Mouse (Mus musculus) lung, postnatal 4 days (tissue): Measurements from ENCODE around the gene Gm45213.
A peak's percentile ranks its signal among the peaks of the same experiment; 100 is the strongest.

ENCODE experiments used
- DNase-seq, 2 experiments: peaks; one replicate each; pipeline ENCODE4 v3.0.0; 2021

Gm45213 gene

DNA sequence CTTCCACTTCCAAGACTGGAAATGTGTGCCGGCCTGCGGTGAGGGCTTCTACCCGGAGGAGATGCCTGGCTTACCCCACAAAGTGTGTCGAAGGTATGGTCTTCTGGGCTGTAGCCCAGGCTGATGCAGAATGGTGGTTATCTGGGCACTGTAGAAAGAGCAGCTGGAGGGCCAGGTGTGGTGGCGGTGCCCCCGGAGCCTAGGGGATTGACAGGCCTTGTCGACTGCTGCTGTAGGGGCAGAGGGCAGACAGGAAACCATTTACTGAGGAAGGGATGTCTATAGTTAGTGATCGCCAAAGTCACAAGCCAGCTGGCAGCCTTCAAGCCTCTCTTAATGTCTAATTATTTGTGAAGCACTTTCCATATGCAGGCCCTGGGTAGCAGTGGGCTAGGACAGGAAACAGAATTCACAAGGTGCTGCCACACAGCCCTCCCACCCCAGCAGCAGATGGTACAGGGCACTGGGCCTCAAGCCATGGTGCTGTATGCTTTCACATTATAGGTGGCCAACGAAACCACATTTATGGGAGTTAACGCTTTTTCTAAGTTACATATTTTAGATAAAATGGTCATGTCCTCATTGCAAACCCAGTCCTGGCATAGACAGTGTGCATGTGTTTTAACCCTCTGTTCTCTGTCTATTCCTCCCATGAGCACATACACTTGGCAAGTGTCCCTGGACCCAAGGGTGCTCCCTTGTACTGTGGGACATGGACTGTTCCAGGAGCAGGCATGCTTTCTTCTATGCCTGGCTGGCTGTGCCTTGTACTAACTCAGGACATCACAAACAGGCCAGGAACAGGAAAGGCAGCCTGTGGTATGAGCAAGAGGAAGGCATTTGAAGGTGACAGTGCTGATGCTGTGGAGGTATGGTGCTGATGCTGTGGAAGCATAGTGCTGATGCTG lies at the start of gene Gm45213:
TSS of gene Gm45213 (plus strand) at position 51 of the 908 bp plus-strand sequence.
- peak in 1 of 2 experiments; percentile 36 for DNase-seq

DNA sequence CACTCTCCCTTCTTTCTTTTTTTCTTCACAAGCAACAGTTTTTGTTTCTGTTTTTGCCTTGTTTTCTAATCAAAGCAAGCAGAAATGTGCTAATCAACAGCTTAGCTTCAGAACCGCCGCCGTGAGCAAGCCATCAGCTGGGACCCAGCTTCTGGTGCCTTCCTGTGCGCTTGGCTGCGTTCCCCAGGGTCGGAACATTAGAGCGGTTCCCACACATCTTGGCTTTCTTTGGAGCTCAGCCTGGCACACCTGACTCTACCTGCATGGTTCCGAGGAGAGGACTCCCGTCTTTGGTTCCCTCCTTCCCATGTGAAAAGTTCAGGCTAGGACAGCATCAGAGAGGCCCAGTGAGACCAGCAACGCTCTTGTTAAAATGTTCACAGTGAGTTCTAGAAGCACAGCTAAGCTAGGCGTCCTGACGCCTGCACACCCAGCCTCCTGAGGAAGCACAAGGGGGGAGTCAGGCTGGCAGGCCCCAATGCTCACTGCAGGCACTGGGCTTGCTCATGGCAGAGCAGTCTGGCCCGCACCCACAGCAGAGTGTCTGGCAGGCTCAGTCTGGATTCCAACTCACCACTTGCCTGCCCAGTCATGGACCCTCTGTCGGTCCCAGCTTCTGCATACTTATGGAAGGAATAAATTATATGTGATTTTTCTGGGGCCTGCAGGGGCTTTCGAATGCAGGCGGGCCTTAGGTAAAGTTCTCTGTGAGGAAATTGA lies 42.2 kb upstream of the Gm45213 start:
- DNase-seq: no peak

DNA sequence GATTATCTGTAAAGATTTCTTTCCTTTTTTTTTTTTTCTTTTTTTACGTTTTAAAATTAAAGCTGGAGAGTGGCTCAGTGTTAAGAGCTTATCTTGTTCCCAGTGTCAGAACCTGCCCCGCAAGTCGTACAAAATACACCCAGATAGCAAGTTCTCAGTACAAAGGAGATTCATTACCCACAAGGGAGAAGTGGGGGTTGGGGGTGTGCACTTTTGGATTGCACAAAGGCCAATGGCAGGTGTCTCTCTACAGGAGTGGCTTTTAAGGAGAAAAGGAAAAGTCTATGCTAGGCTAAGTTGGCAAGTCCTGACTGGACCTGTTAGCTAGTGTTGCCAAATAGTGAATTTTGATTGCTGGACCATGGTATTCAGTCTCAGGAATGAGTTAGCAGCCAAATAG lies 41.6 kb upstream of the Gm45213 start:
- no peak for DNase-seq

DNA sequence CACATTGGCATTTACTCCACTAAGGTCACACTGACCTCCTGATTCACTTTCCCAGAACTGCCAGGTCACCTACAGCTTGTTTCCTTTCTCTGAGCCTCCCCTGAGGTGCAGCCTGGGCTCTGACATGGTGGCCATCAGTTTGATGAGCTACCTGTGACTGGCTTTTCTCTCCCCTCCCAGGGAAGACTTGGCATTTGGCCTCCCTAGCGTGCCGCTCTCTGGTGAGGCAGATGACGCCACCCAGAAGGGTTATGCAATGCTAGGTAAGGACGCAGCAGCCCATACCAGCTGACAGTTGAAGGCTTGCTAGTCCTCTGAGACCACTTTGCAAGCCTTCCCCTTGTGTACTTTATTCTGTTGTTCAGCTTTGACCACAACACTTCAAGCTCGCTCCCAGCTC lies 40.0 kb upstream of the Gm45213 start:
- no peak for DNase-seq

DNA sequence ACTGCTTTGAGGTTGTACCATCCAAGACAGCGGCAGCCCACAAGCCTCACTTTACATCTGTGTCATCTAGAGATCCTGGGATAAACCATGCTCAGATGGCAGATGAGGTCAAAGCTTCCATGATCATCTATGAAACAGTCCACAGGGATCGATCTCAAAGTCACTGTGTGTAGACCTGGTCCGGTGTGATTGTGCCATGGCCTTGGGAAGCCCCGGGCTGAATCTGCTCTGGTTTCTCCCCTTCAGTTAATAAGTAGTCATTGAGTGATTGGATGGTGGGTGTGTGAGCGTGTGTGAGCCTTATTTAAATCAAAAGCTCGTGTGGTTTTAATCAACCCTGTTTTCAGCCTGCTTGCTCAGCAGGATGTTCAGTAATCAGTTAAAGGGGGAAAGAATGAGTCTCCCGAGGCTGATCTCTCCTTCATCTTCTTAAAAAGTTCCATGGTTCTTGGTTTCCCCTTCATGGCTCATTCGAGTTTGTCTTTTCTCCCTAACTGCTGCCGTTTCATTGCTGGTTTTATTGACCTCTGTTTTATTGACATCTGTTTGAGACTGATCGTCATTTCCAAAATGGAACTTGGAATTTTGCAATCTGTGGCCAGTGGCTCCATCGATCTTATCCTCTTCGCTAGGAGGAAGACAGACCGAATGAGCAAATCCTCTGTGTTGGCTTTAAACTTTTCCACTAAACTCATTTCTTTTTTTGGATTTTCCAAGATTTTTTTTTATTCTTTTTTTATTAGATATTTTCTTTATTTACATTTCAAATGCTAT lies 39.4 kb upstream of the Gm45213 start:
- no peak for DNase-seq

DNA sequence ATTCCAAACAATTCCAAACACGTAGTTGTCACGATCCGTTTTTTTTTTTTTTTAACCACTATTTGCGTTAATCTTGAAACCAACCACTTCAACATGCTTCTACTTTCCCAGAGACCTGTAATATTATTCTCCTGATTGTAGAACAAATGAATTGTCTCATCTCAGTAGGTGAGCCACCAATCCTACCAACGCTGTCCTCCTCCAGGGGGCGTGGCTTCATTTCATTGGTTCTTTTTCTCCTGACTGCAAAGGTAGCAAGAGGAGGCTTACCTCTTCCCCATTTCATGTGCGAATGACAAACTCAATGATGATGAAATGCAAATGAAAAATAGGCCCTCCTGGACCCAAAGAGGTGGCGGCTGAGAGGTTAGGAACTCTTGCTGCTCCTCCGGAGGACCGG lies 38.3 kb upstream of the Gm45213 start:
- DNase-seq: peak; percentile 25 to 44

DNA sequence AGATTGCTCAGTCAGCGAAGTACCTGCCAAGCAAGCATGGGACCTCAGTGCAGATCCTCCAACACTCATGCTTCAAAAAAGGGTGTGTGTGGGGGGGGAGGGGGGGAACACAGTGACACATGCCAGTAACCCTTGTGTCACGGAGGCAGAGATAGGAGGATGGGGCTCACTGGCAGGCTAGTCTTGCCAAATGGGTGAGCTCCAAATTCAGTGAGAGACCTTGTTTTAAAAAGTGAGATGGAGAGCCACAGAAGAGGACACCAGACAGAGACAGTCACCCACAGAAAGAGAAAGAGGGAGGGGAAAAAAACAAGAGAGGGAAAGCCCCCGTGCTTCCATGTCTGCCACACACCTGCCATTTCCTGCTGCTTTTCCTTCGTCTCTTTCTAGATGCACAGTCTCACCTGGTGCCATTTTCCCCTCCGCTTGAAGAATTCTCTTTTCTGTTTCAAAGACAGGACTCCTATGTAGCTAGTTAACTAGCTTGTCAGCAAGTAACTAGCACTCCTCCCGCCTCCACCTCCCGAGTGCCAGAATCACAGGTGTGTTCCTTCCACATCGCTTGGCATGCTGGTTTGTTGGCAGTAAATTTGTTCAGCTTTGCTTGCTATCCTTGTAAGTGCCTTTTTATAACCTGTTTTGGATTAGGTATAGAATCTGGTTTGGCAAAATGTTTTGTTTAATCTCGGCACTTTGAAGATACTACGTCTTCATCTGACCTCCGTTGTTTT lies 35.1 kb upstream of the Gm45213 start:
- DNase-seq: no peak

DNA sequence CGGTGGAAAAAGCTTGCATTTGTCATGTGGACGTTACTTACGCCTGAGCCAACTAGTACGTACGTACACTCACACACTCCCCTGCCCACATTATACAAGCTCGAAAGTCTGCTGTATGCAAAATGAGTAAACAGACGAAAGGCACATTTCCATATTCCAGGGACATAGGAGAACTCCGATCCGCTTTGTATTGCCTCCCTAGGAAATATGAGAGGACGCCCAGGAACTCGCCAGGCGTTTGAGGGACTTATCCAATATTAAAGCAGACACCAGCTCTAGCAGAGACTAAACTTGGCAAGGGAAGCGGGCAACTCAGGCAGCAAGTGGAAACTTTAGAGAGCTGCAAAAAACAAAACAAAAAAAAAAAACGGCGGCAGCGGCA lies 34.5 kb upstream of the Gm45213 start:
- DNase-seq: peak; percentile 5 to 41

DNA sequence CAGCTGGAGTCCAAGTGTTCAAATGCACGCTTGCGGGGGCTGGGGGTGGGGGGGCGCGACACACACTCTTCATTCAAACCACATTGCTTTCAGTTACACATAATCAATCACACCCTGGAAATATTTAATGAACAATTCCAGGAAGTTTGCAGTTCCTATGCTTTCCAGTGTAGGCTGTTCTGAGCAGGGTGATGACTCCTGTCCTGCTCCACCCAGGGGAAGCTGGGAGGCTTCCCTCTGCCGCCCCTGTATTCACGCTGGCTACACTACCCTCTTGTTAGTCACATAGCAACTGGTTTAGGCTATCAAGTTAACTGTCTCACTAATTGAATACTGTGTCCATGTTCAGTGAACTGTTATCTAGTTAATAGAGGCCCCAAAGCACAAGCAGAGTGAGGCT lies 32.9 kb upstream of the Gm45213 start:
- DNase-seq: no peak

DNA sequence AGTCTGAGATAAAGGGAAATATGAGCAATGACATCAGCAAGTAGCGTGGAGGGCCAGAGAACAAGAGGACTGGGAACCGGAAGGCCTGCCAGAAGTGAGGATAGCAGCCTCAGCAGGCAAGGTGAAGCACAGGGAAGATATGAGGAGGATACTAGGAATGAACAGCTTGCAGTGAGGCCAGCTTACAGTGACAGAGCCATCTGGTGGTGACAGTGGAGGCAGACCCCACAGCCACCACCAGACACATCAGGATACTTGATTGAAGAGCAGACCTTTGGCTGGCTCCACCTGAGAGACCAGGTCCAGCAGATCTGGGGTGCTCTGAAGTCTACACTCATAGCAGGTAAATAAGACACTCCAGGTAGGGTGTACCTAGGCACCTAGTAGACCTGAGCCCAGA lies 15.7 kb upstream of the Gm45213 start:
- DNase-seq: peak in 1 of 2 experiments; percentile 14

DNA sequence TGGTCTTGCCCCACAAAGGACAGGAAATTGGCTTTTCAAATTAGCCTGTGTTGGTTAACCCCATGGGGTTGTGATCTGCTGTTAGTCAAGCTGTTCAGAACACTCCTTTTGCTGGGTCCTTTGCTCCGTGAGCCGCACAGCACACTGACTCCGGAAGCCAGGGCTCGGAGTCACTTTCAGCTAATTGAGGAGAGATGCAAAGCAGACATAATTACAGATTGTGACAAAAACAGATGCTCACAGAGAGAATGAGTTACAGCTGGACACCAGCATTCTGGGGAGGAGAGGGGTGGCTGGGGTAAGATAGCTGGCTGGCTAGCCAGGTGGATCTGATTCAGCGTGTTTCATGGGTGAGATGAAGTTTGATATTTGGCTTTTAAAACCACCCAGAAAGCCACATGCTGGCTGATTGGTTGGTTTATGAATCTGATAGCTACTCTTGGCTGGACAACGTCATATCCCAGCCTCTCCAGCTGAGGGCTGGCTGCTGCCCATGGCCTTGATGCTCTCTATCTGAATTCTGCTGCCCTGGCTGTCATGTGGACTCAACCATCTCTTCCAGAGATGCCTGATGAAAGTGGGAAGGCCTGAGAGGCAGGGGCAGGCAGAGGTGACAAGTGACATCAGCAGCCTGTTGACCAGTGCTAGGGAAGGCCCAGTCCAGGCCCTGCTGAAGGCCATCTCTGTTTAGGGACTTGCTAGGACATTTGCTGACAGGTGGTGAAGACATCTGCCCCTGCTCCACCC lies 14.5 kb upstream of the Gm45213 start:
- DNase-seq: peak; percentile 15 to 73

DNA sequence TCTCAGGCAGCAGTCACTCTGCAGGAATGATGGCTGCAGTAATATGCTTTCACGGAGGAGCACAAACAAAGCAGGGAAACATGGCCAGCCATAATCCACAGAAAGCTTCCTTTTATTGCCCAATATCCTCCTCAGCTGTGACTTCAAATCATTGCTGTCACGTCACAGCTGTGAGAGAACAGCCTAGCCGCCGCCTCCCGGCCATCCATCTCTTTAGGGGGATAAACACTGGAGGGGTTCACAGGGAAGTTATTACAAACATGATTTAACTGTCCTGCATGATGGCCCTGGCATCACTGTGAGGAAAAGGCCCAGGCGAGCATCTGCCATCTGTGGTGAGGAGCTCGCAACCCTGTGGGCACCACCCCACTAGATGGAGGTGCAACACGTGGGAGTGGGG lies 6.6 kb upstream of the Gm45213 start:
- DNase-seq: no peak

DNA sequence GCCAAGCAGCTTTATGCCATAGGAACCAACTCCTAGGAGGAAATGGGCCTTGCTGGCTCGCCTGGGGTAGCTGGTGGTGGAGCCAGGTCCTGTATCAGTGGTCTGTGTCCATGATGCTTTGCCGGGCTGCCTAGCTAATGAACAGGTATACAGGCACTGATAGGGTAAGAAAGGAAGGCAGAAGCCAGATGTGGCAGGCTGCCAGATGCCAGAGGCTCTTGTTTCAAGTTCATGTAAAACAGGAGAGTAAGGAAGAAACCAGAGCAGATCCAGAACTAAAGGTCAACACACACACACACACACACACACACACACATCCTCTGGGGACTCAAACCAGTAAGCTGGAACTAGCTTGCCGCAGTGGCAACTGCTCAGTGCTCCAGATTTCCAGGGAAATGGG lies 5.1 kb upstream of the Gm45213 start:
- no peak for DNase-seq

DNA sequence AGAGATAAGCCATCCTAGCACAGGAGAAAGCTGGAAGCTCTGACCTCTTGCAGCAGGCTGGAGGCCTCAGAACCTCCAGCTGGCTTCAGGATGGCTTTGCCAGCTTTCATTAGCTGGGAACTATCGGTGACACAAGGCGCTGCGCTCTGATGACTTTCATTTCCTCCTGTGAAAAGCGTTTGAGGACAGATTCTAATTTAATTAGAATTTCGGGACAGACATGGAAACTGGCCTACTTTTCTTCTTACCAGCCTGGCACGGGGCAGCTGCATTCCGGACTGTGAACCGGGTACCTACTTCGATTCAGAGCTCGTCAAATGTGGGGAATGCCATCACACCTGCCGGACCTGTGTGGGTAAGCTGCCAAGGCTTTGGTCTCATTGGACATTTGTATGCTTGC lies 4.7 kb upstream of the Gm45213 start:
- DNase-seq: peak in 1 of 2 experiments; percentile 49

DNA sequence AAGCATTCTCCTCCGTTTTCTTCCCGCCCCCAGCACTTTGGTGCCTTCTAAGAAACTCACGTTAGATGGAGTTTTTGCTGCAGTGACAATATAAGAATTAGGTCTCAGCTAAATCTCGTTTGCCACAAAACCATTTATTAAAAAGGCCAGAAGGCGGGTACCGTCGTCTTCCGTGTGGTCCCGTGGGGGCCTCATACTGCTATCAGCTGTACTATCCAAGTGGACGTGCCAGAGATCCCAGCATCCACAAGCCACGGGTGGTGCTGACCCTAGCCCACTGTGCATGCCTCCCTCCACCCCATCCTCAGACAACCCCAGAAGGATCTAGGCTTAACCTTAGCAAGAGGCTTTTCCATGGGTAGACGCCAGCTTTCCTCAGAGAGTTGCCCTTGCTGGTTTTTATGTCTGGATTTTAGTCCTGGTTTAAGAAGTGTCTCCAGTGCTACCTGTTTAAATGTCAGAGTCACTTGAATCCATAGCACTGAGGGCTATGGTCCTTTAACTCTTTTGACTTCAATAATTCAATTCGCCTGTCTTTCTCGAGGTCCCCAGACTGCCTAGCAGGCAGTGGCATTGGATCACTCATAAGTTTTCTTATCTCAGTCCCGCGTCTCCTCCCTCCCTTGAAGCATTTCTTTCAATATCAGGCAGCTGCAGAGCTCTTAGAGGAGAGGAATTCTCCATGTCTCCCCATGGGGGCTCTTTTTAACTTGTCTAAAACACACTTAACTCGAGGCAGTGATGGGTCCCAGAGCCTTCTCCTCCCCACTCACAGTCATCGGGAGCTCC lies 3.2 kb upstream of the Gm45213 start:
- DNase-seq: no peak

DNA sequence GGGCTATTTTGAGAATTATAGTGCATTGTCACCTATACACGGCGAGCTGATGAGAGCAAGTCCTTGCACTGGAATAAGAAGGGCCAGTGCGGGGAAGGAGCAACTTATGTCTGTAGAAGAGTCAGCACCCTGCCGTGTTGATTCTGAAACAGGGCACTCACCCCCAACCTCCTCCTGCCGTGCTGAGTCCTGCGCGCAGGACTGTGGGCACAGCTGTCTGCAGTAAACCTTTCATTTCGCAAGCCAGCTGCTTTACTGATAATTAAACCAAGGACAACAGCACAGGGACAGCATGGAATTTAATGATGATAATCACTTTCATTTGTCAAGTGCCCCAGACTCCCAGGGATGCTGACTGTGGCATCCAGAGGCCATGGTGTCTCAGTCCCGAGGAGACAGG lies 1.2 kb downstream of the Gm45213 start:
- DNase-seq: no peak

DNA sequence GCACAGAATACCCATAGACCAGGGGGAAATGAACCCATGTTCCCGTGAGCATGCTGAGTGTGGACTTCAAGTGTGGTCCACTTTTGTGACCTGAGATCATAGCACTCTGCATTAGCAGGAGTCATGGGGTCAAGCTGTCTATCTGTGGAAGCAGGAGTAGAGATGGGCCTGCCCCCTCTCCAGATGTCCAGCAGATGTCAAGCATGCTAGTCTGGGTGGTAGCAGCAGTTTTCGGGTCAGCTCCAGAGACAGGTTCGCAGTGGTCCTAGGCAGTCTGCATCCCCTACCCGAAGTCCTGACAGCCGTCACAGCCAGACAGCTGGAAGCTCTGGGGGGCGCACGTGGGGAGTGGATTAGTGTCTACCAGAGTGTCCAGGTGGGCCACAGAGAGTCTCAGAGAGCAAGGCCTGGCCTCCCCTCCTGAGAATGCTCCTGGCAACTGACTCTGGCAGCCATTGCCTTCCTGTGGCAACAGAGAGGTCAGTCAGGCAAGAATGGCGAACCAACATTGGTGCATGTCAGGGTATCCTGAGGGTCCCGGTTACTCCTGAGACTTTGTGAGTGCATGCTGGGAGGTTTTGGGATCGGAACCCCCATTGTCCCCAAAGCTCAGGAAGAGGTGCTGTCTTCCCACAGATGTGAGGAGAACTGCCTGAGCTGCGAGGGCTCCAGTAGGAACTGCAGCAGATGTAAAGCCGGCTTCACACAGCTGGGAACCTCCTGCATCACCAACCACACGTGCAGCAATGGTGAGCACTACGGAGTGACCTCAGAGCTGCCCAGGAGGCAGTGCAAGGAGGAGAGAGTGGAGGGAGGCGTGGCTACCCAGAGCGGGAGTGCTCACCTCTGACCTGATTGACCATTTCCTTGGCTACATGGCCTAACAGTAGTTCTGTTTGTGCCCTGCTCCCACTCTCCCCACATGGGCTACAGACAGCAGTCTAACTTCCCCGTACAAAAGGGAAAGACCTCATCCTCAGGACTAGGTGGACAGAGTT lies 3.8 kb downstream of the Gm45213 start:
- DNase-seq: peak in 1 of 2 experiments; percentile 19

DNA sequence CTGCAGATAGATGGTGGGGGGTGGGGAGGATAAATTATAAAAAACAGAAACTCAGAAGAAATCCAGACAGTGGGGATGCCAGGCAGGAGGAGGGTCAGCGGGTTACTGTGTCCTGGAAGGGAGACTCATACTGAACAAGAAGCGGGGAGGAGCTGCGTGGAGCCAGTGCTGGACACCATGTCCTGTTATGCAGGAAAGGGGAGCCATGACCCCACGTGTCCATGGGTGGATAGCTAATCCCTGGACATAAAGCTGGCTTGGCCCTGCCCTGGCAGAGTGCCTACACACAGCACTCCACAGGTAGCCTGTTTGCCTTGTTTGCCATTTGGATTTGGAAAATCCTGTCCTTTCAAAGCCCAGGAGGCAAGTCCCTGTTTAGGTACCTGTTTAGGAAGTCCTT lies 4.6 kb downstream of the Gm45213 start:
- DNase-seq: no peak

DNA sequence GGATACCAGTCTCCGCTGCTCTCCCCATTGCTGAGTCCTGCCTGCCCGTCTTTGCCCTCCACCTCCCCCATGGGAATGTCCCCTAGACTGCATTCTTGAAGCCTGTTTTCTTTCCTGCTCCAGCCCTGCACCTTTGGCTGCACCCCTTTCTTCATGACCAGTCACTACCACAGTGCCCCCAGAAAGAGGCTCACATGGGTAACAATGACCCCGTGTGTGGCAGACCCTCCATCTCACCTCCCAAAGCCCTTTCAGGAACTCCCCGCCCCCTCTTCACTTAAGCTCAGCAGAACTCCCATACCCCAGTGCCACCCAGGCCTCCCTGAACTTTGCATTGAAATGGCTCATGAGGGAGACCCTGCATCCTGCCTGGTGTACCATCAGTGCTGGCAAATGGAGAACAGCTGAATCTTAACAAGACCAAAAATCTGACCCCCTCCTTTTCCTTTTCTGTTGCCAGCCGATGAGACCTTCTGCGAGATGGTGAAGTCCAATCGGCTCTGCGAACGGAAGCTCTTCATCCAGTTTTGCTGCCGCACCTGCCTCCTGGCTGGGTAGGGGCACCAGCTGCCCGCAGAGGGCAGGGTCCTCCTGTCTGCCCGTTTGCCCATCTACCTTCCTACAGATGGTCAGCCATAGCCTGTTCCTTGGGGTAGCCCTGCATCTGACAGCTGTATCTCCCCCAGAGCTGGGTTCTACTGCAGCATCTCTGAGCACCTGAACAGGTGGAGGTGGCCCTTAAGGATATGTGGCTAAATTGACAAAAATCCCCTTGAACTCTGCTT lies 5.2 kb downstream of the Gm45213 start:
- DNase-seq: no peak
